Mouse (Mus musculus) CH12.LX (cell line): ENCODE data around the gene Dync2li1. TPM values are rescaled to one million over a fixed set of nuclear protein-coding genes. Genes with fewer than 3 reads are reported as not detected.

Experiments
- DNase-seq: peaks from one replicate; pipeline ENCODE4 v3.0.0-alpha.2; 2013; ENCODE audit errors: extremely low read depth
- H3K27ac ChIP-seq: 2 replicates; pipeline ENCODE4 v1.5.1; 2012; ENCODE audit warnings: low read depth, mild to moderate bottlenecking, control low read depth, moderate library complexity; ENCODE audit not compliant: insufficient read depth
- H3K27me3 ChIP-seq: replicated peaks from 2 replicates; pipeline ENCODE3; 2012; ENCODE audit warnings: inconsistent platforms
- H3K36me3 ChIP-seq, 2 experiments: replicated peaks in 1 of 2; 2 replicates each; pipeline versions ENCODE3 to v1.6.1; 2012; ENCODE audit warnings: inconsistent platforms in 1 of 2, low read length in 1 of 2, mild to moderate bottlenecking in 1 of 2, mixed read lengths in 1 of 2, moderate library complexity in 1 of 2; ENCODE audit not compliant: control insufficient read depth in 1 of 2, insufficient read depth in 1 of 2
- H3K4me1 ChIP-seq, 2 experiments: 2 replicates each; pipeline ENCODE4 v1.6.1; 2012; ENCODE audit warnings: inconsistent platforms in 1 of 2, moderate library complexity in 1 of 2; ENCODE audit not compliant: insufficient read depth in 2 of 2, control insufficient read depth in 1 of 2
- H3K4me2 ChIP-seq: 2 replicates; pipeline ENCODE4 v1.6.1; 2012; ENCODE audit warnings: low read depth, mild to moderate bottlenecking, control low read depth; ENCODE audit not compliant: poor library complexity, insufficient read depth, severe bottlenecking
- H3K4me3 ChIP-seq, 3 experiments: fragments of 150-350 bp in 1 of 3; sonication (generic) in 1 of 3; replicated peaks in 1 of 3; 2 replicates each; pipeline versions ENCODE3 to v1.5.1; 2011 to 2012; ENCODE audit warnings: low read depth in 2 of 3, low read length in 2 of 3, mild to moderate bottlenecking in 2 of 3, moderate library complexity in 2 of 3, control low read depth in 1 of 3, improper control_type of control experiment in 1 of 3, inconsistent platforms in 1 of 3, mixed read lengths in 1 of 3; ENCODE audit not compliant: poor library complexity in 1 of 3
- H3K79me2 ChIP-seq: replicated peaks from 2 replicates; pipeline ENCODE4 v1.6.1; 2012; ENCODE audit warnings: mild to moderate bottlenecking, moderate library complexity; ENCODE audit not compliant: control insufficient read depth, poor library complexity, insufficient read depth, severe bottlenecking; ENCODE audit errors: extremely low read depth
- H3K9ac ChIP-seq: 2 replicates; pipeline ENCODE4 v1.6.1; 2012; ENCODE audit warnings: low read depth, mild to moderate bottlenecking, control low read depth, moderate library complexity; ENCODE audit not compliant: insufficient read depth
- H3K9me3 ChIP-seq: replicated peaks from 2 replicates; pipeline ENCODE3; 2012; ENCODE audit warnings: low read length, inconsistent platforms, mixed read lengths
- BHLHE40 ChIP-seq: IDR thresholded peaks from 2 replicates; pipeline ENCODE4 v1.6.1; 2011; ENCODE audit warnings: mild to moderate bottlenecking, low read depth, low read length, improper control_type of control experiment
- CTCF ChIP-seq, 2 experiments: IDR thresholded peaks in 1 of 2; conservative IDR thresholded peaks in 1 of 2; 2 replicates each; pipeline ENCODE4 v1.5.1; 2011 to 2012; ENCODE audit warnings: low read depth in 2 of 2, low read length in 2 of 2, improper control_type of control experiment in 1 of 2, inconsistent platforms in 1 of 2, mild to moderate bottlenecking in 1 of 2, moderate library complexity in 1 of 2
- EP300 ChIP-seq: IDR thresholded peaks from 2 replicates; pipeline ENCODE4 v1.6.1; 2011; ENCODE audit warnings: low read length, improper control_type of control experiment
- ETS1 ChIP-seq: conservative IDR thresholded peaks from 2 replicates; pipeline ENCODE4 v1.6.1; 2012; ENCODE audit warnings: low read depth, mild to moderate bottlenecking, inconsistent platforms, low read length, improper control_type of control experiment, moderate library complexity
- HCFC1 ChIP-seq: IDR thresholded peaks from 2 replicates; pipeline ENCODE4 v1.6.1; 2012; ENCODE audit warnings: low read depth, mild to moderate bottlenecking, inconsistent platforms, low read length, improper control_type of control experiment
- JUN ChIP-seq: IDR thresholded peaks from 2 replicates; pipeline ENCODE4 v1.6.1; 2011; ENCODE audit warnings: low read depth, mild to moderate bottlenecking, low read length, improper control_type of control experiment, moderate library complexity; ENCODE audit not compliant: insufficient read depth
- MAX ChIP-seq: IDR thresholded peaks from 2 replicates; pipeline ENCODE4 v1.6.1; 2011; ENCODE audit warnings: low read length, improper control_type of control experiment
- POLR2AphosphoS2 ChIP-seq: IDR thresholded peaks from 2 replicates; pipeline ENCODE4 v1.6.1; 2011; ENCODE audit warnings: low read depth, low read length, improper control_type of control experiment
- RAD21 ChIP-seq: IDR thresholded peaks from 2 replicates; pipeline ENCODE4 v1.6.1; 2011; ENCODE audit warnings: low read depth, mild to moderate bottlenecking, low read length, improper control_type of control experiment, moderate library complexity
- SMC3 ChIP-seq: IDR thresholded peaks from 2 replicates; pipeline ENCODE4 v1.6.1; 2011; ENCODE audit warnings: low read depth, low read length, improper control_type of control experiment
- USF1 ChIP-seq: IDR thresholded peaks from 2 replicates; pipeline ENCODE4 v1.6.1; 2014; ENCODE audit warnings: low read depth, mild to moderate bottlenecking, inconsistent platforms, low read length, improper control_type of control experiment
- ZMIZ1 ChIP-seq: IDR thresholded peaks from 2 replicates; pipeline ENCODE4 v1.6.1; 2012; ENCODE audit warnings: low read depth, mild to moderate bottlenecking, inconsistent platforms, low read length, improper control_type of control experiment
- dilution Hi-C: fragments of 300-500 bp; cut with MboI; formaldehyde crosslinking; loops from 2 replicates; pipeline ENCODE4 v1.14.3; 2020; ENCODE audit warnings: low sequenced_read_pairs; ENCODE audit not compliant: extremely low pct_unique_long_range_greater_than_20kb, extremely low pct_ligation_motif_present
- in situ Hi-C: fragments of 300-500 bp; cut with MboI; formaldehyde crosslinking; loops from 3 replicates; pipeline ENCODE4 v1.14.3; 2019; ENCODE audit warnings: low sequenced_read_pairs, low pct_ligation_motif_present, low pct_unique_long_range_greater_than_20kb, mixed read lengths
- polyA plus RNA-seq: library from polyadenylated mRNA; unstranded; fragments of >175 nt; gene quantifications from 2 replicates; pipeline ENCODE4 v1.2.1, GENCODE M21; 2012; ENCODE audit warnings: low read depth; ENCODE audit not compliant: insufficient read length
- total RNA-seq, 2 experiments: library from RNA; depleted of rRNA; stranded (reverse); fragments of 300-350 nt in 1 of 2; fragments of >200 nt in 1 of 2; gene quantifications; 2 replicates each; pipeline ENCODE4 v1.2.3; 2012 to 2014

Gene Dync2li1
- total and polyA plus RNA-seq, 3 experiments, result 7.6 to 12.3 (median 11.7) TPM

GRCm38 (mm10) chr17:84696537-84696936, 70.2 kb downstream of the Dync2li1 start:
- H3K27ac ChIP-seq, result no peak overlapping the region
- no peaks in the 10 kb centered on the region for H3K79me2 ChIP-seq
- H3K36me3 ChIP-seq, result no peaks in the 10 kb centered on the region
- H3K4me2 ChIP-seq, result no peak overlapping the region
- H3K27me3 ChIP-seq, result peaks cover 10% of the 10 kb centered on the region
- in situ Hi-C loops, result no loop called here
- H3K4me1 ChIP-seq, result peaks cover 7 to 11% of the 10 kb centered on the region in 2 experiments; a peak in 3 of 4 replicates
- no peaks in the 10 kb centered on the region for H3K9me3 ChIP-seq
- H3K4me3 ChIP-seq, result no peak overlapping the region
- TF ChIP-seq EP300, result no peak
- no peak for TF ChIP-seq HCFC1
- TF ChIP-seq MAX, result no peak
- no peak for TF ChIP-seq ETS1
- TF ChIP-seq USF1, result no peak
- peak; percentile 21 for DNase-seq
- dilution Hi-C loops, result no loop called here
- H3K9ac ChIP-seq, result no peak overlapping the region

- no peaks in the 10 kb centered on the region for H3K9me3 ChIP-seq
- peaks cover 5 to 12% of the 10 kb centered on the region in 2 experiments; a peak in 3 of 4 replicates for H3K4me1 ChIP-seq
- peaks cover 1 to 17% of the 10 kb centered on the region in 2 experiments for H3K36me3 ChIP-seq
- H3K9ac ChIP-seq, result no peak overlapping the region
- no peaks in the 10 kb centered on the region for H3K79me2 ChIP-seq
- in situ Hi-C loops (no loop called here), dilution Hi-C loops (no loop called here)
- peak; percentile 57 for DNase-seq
- no peak for TF ChIP-seq USF1
- TF ChIP-seq BHLHE40, result no peak
- TF ChIP-seq CTCF (conservative IDR thresholded peaks at IDR 0.05 in 1 of 2, IDR thresholded peaks at IDR 0.05 in 1 of 2; ENCODE audit: low read depth in 2 of 2, low read length in 2 of 2), result peak; percentile 74 to 86
- no peak for TF ChIP-seq JUN
- peak; percentile 83 for TF ChIP-seq SMC3
- TF ChIP-seq ZMIZ1, result no peak
- peak; percentile 91 for TF ChIP-seq RAD21
- no peak for TF ChIP-seq POLR2AphosphoS2
- H3K4me3 ChIP-seq, result no peak overlapping the region
- H3K4me2 ChIP-seq, result no peak overlapping the region
- H3K27ac ChIP-seq, result no peak overlapping the region
- H3K27me3 ChIP-seq, result peaks cover 10% of the 10 kb centered on the region
Measured at GRCm38 (mm10) chr17:84698727-84699126, 72.4 kb downstream of the Dync2li1 start.

Other genes starting within 250 kb of the Dync2li1 start
- gene Thada, start 160.3 kb upstream of the Dync2li1 start, total RNA-seq (2012; rRNA removed), result 22.2 and 25.6 TPM in 2 replicates
- gene Thada, start 160.3 kb upstream of the Dync2li1 start, total RNA-seq (2014; rRNA removed), result 15.3 and 17.3 TPM in 2 replicates
- gene Thada, start 160.3 kb upstream of the Dync2li1 start, polyA plus RNA-seq, result 21.3 and 26.7 TPM in 2 replicates
- gene Plekhh2, start 114.6 kb upstream of the Dync2li1 start, total RNA-seq (2012; rRNA removed), result 1.6 and 1.7 TPM in 2 replicates
- 0.21 and 0.27 TPM in 2 replicates for gene Plekhh2, start 114.6 kb upstream of the Dync2li1 start, total RNA-seq (2014; rRNA removed)
- 0.87 and 1.1 TPM in 2 replicates for gene Plekhh2, start 114.6 kb upstream of the Dync2li1 start, polyA plus RNA-seq
- 0.04 TPM in 1 of 2 replicates, not detected in the other for gene Abcg8, start 49.8 kb downstream of the Dync2li1 start, total RNA-seq (2012; rRNA removed)
- not detected in 2 replicates for gene Abcg8, start 49.8 kb downstream of the Dync2li1 start, total RNA-seq (2014; rRNA removed)
- not detected in 2 replicates for gene Abcg8, start 49.8 kb downstream of the Dync2li1 start, polyA plus RNA-seq
- gene Abcg5, start 56.5 kb downstream of the Dync2li1 start, total RNA-seq (2012; rRNA removed), result not detected in 2 replicates
- gene Abcg5, start 56.5 kb downstream of the Dync2li1 start, total RNA-seq (2014; rRNA removed), result not detected in 2 replicates
- not detected in 2 replicates for gene Abcg5, start 56.5 kb downstream of the Dync2li1 start, polyA plus RNA-seq
- gene Lrpprc, start 164.3 kb downstream of the Dync2li1 start, total RNA-seq (2012; rRNA removed), result 54.4 and 68.1 TPM in 2 replicates
- 65.9 and 73.1 TPM in 2 replicates for gene Lrpprc, start 164.3 kb downstream of the Dync2li1 start, total RNA-seq (2014; rRNA removed)
- 61.4 and 73.8 TPM in 2 replicates for gene Lrpprc, start 164.3 kb downstream of the Dync2li1 start, polyA plus RNA-seq